Mouse (Mus musculus) midbrain, embryonic 16.5 days (tissue): Measurements from ENCODE around the gene Rnf157. TPM values are rescaled to one million over a fixed set of nuclear protein-coding genes. Genes with fewer than 3 reads are reported as not detected.
"Not testable (repeated sequence)": the region's sequence is repeated elsewhere in the genome, so short reads cannot be mapped to it uniquely, and the experiment has no call there.

Source experiments
- ATAC-seq: fragments of 200-750 bp; cut with Nextera tagmentation; 2 replicates; pipeline ENCODE4 v1.8.0; 2017; ENCODE audit warnings: moderate TSS enrichment
- H3K27ac ChIP-seq: fragments of 300-500 bp; sonication (generic); 2 replicates; pipeline ENCODE4 v1.5.1; 2014; ENCODE audit warnings: mild to moderate bottlenecking, low read length, mixed read lengths
- H3K27me3 ChIP-seq: fragments of 300-500 bp; sonication (generic); 2 replicates; pipeline ENCODE4 v1.6.1; 2014; ENCODE audit warnings: low read depth, low read length, mixed read lengths; ENCODE audit not compliant: control insufficient read depth, insufficient read depth
- H3K36me3 ChIP-seq: fragments of 300-500 bp; sonication (generic); 2 replicates; pipeline ENCODE4 v1.6.1; 2014; ENCODE audit warnings: mild to moderate bottlenecking, low read length, moderate library complexity, mixed read lengths; ENCODE audit not compliant: control insufficient read depth, insufficient read depth
- H3K4me1 ChIP-seq: fragments of 300-500 bp; sonication (generic); 2 replicates; pipeline ENCODE4 v1.6.1; 2014; ENCODE audit warnings: mild to moderate bottlenecking, low read length, mixed read lengths; ENCODE audit not compliant: control insufficient read depth, insufficient read depth
- H3K4me2 ChIP-seq: fragments of 300-500 bp; sonication (generic); 2 replicates; pipeline ENCODE4 v1.6.1; 2014; ENCODE audit warnings: mild to moderate bottlenecking, low read length, mixed read lengths
- H3K4me3 ChIP-seq: fragments of 300-500 bp; sonication (generic); 2 replicates; pipeline ENCODE4 v1.5.1; 2014; ENCODE audit warnings: low read depth, mild to moderate bottlenecking, low read length, moderate library complexity, mixed read lengths
- H3K9ac ChIP-seq: fragments of 300-500 bp; sonication (generic); 2 replicates; pipeline ENCODE4 v1.6.1; 2014; ENCODE audit warnings: low read depth, low read length, mixed read lengths
- H3K9me3 ChIP-seq: fragments of 300-500 bp; sonication (generic); replicated peaks from 2 replicates; pipeline ENCODE4 v1.6.1; 2014; ENCODE audit warnings: mild to moderate bottlenecking, low read length, mixed read lengths; ENCODE audit not compliant: control insufficient read depth, poor library complexity, severe bottlenecking
- WGBS: fragments of 180-500 bp; shearing (Covaris S2); extraction: QIAGEN DNeasy Blood & Tissue Kit; methylation state at CpG from one replicate; pipeline ENCODE4 v1.1.7; 2014; 5-methylcytosine and 5-hydroxymethylcytosine counted together
- polyA plus RNA-seq: library from polyadenylated mRNA; unstranded; fragments of >200 nt; fragmentation: Nextera tagmentation; extraction: Ambion mirVana; gene quantifications from 2 replicates; pipeline ENCODE4 v1.2.1, GENCODE M21; 2015

Gene Rnf157
- polyA plus RNA-seq, 1 experiment from 2014 or later, result 32.3 TPM

DNA sequence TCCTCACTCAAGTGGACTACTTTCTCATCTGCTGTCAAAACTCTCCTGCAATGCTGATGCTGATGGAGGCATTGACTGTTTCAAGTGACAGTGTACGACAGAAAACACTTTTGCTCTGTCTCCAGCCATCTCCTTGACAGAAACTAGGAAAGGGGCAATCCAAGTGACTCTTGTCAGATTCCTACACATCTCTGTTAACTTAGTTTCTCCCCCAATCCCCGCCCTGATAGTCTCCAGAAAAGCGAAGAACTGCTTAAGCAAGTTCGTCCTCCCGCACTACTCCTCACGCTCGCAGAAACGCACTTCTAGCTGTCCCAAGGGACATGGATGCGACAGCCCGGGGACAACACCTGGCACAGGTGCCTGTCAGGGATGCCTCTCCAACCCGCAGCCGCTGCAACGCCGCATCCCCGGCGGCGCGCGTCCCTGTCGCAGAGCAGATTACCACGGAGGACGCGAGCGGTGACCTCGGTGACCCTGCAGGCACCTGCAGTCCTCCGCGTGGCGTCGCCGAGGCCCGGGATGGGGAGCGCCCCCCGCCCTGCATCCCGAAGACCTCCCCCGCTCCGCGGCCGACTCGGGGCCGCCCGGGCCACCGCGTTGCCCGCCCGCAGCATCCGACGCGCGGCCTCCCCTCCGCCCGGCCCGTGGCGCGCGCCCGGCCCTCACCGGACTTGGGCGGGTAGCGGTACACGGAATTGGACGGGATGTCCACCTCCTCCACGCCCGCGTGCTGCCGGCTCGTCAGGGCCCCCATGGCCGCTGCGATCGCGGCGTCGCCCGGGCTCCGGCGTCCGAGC, 604 bp downstream of the Rnf157 start:
- no peaks in the 10 kb centered on the region for H3K27me3 ChIP-seq
- peak overlapping the region; percentile 65 for H3K4me2 ChIP-seq
- no peaks in the 10 kb centered on the region for H3K9me3 ChIP-seq
- peak overlapping the region; percentile 94 for H3K9ac ChIP-seq
- ATAC-seq, result peak; percentile 37
- under 1% methylated on average over 72 of the region's 76 CpGs for WGBS
- peak overlapping the region; percentile 90 for H3K4me3 ChIP-seq
- no peaks in the 10 kb centered on the region for H3K36me3 ChIP-seq
- peaks cover 16% of the 10 kb centered on the region for H3K4me1 ChIP-seq
- peak overlapping the region; percentile 97 for H3K27ac ChIP-seq

DNA sequence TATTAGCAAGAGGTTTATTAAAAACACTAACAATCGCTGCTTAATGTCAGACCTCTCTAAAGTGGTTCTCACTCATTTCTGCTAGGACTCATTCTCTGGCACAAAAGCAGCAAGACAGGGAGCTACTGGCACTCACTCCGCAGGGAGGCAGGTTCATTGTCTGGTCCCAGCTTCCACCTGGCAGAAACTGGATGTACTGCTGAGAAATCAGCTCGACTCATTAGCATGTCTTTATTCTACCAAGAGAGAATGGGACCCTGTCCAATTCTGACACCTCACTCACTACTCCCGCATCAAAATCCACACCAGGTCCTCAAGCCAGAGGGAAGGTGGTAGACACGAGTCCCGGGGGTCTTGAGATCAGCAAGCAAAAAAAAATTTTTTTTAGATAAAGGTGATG, 1.2 kb downstream of the Rnf157 start:
- WGBS, result 4% methylated on average over 6 of the region's 6 CpGs
- ATAC-seq, result no peak
- Histone ChIP-seq H3K4me2 (peak overlapping the region; percentile 65), H3K9ac (peak overlapping the region; percentile 94), H3K27ac (peak overlapping the region; percentile 41), H3K4me1 (peaks cover 16% of the 10 kb centered on the region), H3K36me3 (no peaks in the 10 kb centered on the region), H3K9me3 (no peaks in the 10 kb centered on the region), H3K4me3 (peak overlapping the region; percentile 90), H3K27me3 (no peaks in the 10 kb centered on the region)

DNA sequence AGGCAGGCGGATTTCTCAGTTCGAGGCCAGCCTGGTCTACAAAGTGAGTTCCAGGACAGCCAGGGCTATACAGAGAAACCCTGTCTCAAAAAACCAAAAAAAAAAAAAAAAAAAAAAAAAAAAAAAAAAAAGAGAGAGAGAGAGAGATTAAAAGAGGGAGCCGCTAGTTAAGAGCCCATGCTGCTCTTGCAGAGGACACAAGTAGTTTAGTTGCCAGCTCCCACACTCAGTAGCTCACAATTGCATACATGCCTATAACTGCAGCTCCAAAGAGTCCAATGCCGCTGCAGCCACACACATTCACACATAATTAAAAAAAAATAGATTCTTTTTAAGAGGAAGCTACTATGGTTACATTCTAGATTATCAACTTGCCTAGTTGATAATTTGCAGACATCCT, 2.4 kb downstream of the Rnf157 start:
- WGBS, result 86% methylated on average over 4 of the region's 4 CpGs
- H3K27ac ChIP-seq, ATAC-seq, H3K9me3 ChIP-seq, H3K9ac ChIP-seq, H3K27me3 ChIP-seq, H3K36me3 ChIP-seq, H3K4me3 ChIP-seq: not testable (repeated sequence)
- H3K4me1 ChIP-seq, result peaks cover 16% of the 10 kb centered on the region
- H3K4me2 ChIP-seq, result peak overlapping the region; percentile 65

DNA sequence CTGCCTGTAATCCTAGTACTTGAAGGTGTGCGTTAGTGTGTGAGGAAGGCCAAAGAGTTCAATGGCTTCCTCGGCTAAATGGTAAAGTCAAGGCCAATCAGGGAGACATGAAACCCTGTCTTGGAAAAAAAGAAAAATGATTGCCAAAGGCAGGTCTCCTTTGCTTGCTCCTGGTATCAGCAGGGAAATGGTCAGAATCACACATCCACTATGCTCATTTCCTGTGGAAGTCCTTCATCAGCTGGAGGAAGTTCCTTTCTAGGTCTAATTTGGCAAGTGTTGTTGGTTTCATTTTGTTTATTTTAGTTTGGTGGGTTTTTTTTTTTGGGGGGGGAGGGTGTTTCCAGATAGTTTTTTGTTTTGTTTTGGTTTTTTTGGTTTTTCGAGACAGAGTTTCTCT, 3.8 kb downstream of the Rnf157 start:
- H3K4me2 ChIP-seq, result no peak overlapping the region
- H3K4me3 ChIP-seq, result no peak overlapping the region
- no peaks in the 10 kb centered on the region for H3K9me3 ChIP-seq
- H3K4me1 ChIP-seq, result peaks cover 16% of the 10 kb centered on the region
- H3K27me3 ChIP-seq, result no peaks in the 10 kb centered on the region
- H3K36me3 ChIP-seq, result peaks cover 2% of the 10 kb centered on the region
- no peak overlapping the region for H3K9ac ChIP-seq
- no peak overlapping the region for H3K27ac ChIP-seq
- ATAC-seq, result no peak
- WGBS, result 95% methylated on average over 3 of the region's 3 CpGs

DNA sequence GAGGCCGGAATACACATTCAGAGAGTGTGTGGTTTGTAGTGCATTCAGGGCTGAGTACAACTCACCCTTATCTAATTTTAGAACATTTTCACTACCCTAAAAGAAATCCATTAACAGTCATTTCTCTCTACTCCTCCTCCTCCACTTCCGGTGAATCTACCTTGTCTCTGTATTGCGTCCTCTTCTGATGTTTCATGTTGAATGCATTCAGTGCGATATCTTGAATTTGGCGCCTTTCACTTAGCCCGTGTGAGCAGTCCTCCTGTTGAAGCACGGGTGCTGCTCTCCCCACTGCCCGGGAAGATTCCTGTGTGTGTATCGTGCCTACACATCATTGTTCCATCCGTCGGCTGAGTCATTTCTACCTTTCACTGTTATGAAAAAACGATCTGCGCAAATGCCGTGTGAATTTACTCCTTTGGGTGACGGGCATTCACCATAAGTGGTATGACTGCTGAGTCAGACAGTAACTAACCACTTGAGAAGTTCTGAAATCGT, 6.6 kb downstream of the Rnf157 start:
- H3K9me3 ChIP-seq, result no peaks in the 10 kb centered on the region
- H3K27me3 ChIP-seq, result no peaks in the 10 kb centered on the region
- no peak overlapping the region for H3K27ac ChIP-seq
- ATAC-seq, result no peak
- no peak overlapping the region for H3K4me3 ChIP-seq
- WGBS, result 96% methylated on average over 16 of the region's 16 CpGs
- no peak overlapping the region for H3K4me2 ChIP-seq
- peaks cover 4% of the 10 kb centered on the region for H3K36me3 ChIP-seq
- H3K4me1 ChIP-seq, result peaks cover 6% of the 10 kb centered on the region
- H3K9ac ChIP-seq, result no peak overlapping the region

DNA sequence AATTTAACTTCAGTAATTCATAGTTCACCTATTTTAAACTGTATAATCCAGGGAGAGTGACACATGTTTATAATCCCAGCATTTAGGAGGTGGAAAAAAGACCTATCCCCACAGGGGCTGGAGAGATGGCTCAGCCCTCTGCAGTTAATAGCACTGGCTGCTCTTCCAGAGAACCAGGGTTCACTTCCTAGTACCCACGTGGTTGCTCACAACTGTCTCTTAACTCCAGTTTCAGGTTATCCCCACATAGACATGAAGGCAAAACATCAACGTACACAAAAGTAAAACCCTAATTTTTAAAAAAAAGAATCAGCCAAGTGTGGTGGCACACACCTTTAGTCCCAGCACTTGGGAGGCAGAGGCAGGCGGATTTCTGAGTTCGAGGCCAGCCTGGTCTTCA, 7.2 kb downstream of the Rnf157 start:
- H3K9ac ChIP-seq, result no peak overlapping the region
- ATAC-seq, result no peak
- H3K9me3 ChIP-seq, result no peaks in the 10 kb centered on the region
- 89% methylated on average over 4 of the region's 4 CpGs for WGBS
- H3K4me2 ChIP-seq, result no peak overlapping the region
- H3K4me1 ChIP-seq, result peaks cover under 1% of the 10 kb centered on the region
- H3K27ac ChIP-seq, result no peak overlapping the region
- no peak overlapping the region for H3K4me3 ChIP-seq
- no peaks in the 10 kb centered on the region for H3K27me3 ChIP-seq
- H3K36me3 ChIP-seq, result peaks cover 4% of the 10 kb centered on the region

DNA sequence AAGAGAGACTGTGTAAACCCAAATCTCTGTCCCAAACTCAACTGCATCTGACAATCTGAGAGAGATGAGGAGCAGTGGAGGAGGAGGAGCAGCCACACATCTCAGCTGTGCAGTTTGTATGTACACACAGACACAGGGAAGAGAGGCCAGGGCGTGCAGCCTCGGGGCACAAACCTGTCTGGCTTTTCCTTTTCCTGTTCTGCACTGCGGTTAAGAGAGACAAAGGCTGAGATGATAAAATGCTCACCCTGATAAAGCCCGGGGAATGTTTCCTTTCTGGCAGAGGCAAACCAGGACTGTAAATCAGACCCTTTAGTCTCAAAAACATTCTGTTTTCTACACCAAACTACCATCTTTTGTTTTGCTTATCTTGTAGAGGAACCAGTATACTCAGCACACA, 12.3 kb downstream of the Rnf157 start:
- Histone ChIP-seq H3K9ac (no peak overlapping the region), H3K4me3 (no peak overlapping the region), H3K27me3 (no peaks in the 10 kb centered on the region), H3K36me3 (peaks cover 9% of the 10 kb centered on the region), H3K4me2 (no peak overlapping the region), H3K9me3 (no peaks in the 10 kb centered on the region), H3K4me1 (peaks cover 3% of the 10 kb centered on the region; the same call in 1 of the 2 replicates), H3K27ac (no peak overlapping the region)
- WGBS, result 84% methylated on average over 4 of the region's 4 CpGs
- ATAC-seq, result no peak

DNA sequence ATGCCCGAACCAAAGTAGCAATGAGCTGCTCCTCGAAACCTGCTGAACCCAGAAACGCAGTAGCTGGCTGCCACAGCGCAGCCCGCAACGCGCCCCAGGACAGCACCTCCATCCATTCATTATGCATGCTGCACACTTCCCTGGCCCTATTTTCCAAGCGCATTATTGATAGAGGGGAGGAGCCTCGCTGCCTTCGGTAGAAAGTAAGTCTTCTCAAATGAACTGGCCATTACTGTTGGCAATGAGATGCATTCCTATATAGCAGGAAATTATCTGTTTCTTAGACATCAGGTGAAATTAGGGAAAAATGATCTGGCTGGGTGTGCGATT, 14.5 kb downstream of the Rnf157 start:
- Histone ChIP-seq H3K27ac (no peak overlapping the region), H3K9me3 (no peaks in the 10 kb centered on the region), H3K36me3 (peaks cover 8% of the 10 kb centered on the region), H3K27me3 (no peaks in the 10 kb centered on the region), H3K4me2 (no peak overlapping the region), H3K9ac (no peak overlapping the region), H3K4me1 (peaks cover 3% of the 10 kb centered on the region; the same call in 1 of the 2 replicates), H3K4me3 (no peak overlapping the region)
- ATAC-seq, result no peak
- 72% methylated on average over 11 of the region's 11 CpGs for WGBS

DNA sequence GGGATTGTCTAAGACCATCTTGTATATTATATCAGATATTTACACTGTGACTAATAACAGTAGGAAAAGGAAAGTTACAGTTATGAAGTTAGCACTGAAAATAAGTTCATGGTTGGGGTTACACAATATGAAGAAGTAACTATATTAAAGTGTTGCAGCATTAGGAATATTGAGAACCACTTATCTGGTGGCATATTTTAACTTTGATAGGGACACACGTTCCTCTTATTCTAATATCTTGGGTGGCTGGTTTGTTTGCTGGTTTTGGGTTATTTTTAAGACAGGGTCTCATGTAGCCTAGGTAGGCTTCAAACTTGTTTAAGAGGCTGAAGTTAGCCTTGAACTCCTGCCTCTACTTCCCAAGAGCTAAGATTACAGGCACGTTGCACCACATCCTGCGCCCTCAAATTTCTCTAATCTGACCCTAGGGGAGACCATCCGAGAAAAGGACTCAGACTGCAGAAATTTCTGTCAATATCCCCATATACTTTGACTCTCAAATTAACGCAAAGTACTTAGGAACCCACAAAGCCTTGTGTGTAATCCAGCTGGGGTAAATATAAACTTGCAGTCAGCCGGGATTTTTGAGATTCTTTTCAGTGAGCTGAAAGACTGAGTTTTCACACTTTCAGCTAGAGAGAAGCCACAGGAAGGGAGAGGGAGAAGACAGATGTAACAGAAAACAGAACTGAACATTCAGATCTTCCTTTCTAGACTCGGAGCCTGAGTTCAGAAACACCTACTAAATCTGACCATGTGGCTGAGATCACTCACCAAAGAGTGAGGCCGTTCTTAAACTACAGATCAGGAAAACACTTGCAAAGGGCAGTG, 15.1 kb downstream of the Rnf157 start:
- Histone ChIP-seq H3K9ac (no peak overlapping the region), H3K36me3 (peaks cover 8% of the 10 kb centered on the region), H3K4me1 (peaks cover 3% of the 10 kb centered on the region; the same call in 1 of the 2 replicates), H3K27ac (no peak overlapping the region), H3K4me2 (no peak overlapping the region), H3K4me3 (no peak overlapping the region), H3K27me3 (no peaks in the 10 kb centered on the region), H3K9me3 (no peaks in the 10 kb centered on the region)
- no peak for ATAC-seq
- WGBS, result 83% methylated on average over 8 of the region's 8 CpGs
